Mouse (Mus musculus) forebrain, embryonic 15.5 days (tissue): ENCODE data around the gene Hrct1. TPM values are rescaled to one million over a fixed set of nuclear protein-coding genes. Genes with fewer than 3 reads are reported as not detected.

Experiments
- ATAC-seq: fragments of 200-750 bp; cut with Nextera tagmentation; replicated peaks from 2 replicates; pipeline ENCODE4 v1.8.0; 2017; ENCODE audit warnings: mild to moderate bottlenecking, moderate TSS enrichment, moderate library complexity
- H3K27ac ChIP-seq: fragments of 300-500 bp; sonication (generic); replicated peaks from 2 replicates; pipeline ENCODE4 v1.5.1; 2015; ENCODE audit warnings: mild to moderate bottlenecking, inconsistent platforms
- H3K27me3 ChIP-seq: fragments of 300-500 bp; sonication (generic); 2 replicates; pipeline ENCODE4 v1.6.1; 2015; ENCODE audit warnings: inconsistent platforms
- H3K36me3 ChIP-seq: fragments of 300-500 bp; sonication (generic); 2 replicates; pipeline ENCODE4 v1.6.1; 2015; ENCODE audit warnings: mild to moderate bottlenecking, inconsistent platforms
- H3K4me1 ChIP-seq: fragments of 300-500 bp; sonication (generic); 2 replicates; pipeline ENCODE4 v1.6.1; 2015; ENCODE audit warnings: inconsistent platforms
- H3K4me2 ChIP-seq: fragments of 300-500 bp; sonication (generic); replicated peaks from 2 replicates; pipeline ENCODE4 v1.6.1; 2015; ENCODE audit warnings: mild to moderate bottlenecking, inconsistent platforms
- H3K4me3 ChIP-seq: fragments of 300-500 bp; sonication (generic); 2 replicates; pipeline ENCODE4 v1.5.1; 2015; ENCODE audit warnings: mild to moderate bottlenecking, inconsistent platforms
- H3K9ac ChIP-seq: fragments of 300-500 bp; sonication (generic); replicated peaks from 2 replicates; pipeline ENCODE4 v1.6.1; 2015; ENCODE audit warnings: mild to moderate bottlenecking, inconsistent platforms
- H3K9me3 ChIP-seq: fragments of 300-500 bp; sonication (generic); 2 replicates; pipeline ENCODE4 v1.6.1; 2016; ENCODE audit warnings: inconsistent platforms
- WGBS: fragments of 180-500 bp; shearing (Covaris S2); methylation state at CpG from one replicate; pipeline ENCODE4 v1.1.7; 2015; ENCODE audit warnings: mixed read lengths; 5-methylcytosine and 5-hydroxymethylcytosine counted together
- polyA plus RNA-seq: library from polyadenylated mRNA; unstranded; fragments of >200 nt; fragmentation: Nextera tagmentation; extraction: Ambion mirVana; gene quantifications from 2 replicates; pipeline ENCODE4 v1.2.1, GENCODE M21; 2015

The Hrct1 gene
- polyA plus RNA-seq, 1 experiment from 2014 or later = 0.19 TPM

- Histone ChIP-seq H3K9me3 (no peaks in the 10 kb centered on the region), H3K4me2 (no peak within 1 kb of the TSS), H3K27me3 (no peaks in the 10 kb centered on the region), H3K9ac (no peak within 1 kb of the TSS), H3K27ac (no peak within 1 kb of the TSS), H3K36me3 (no peaks in the 10 kb centered on the region), H3K4me1 (no peaks in the 10 kb centered on the region), H3K4me3 (no peak within 1 kb of the TSS)
- 77% methylated on average over 14 of the region's 14 CpGs for WGBS
- no peak for ATAC-seq
Observed at GRCm38 (mm10) chr4:43729794-43730550, 3.0 kb downstream of the Hrct1 start, which contains the start of gene Spaar. Gene Spaar, plus strand, starts transcription at chr4:43730034.

GRCm38 (mm10) chr4:43730750-43731297, 3.8 kb downstream of the Hrct1 start:
- Histone ChIP-seq H3K4me2 (no peak overlapping the region), H3K4me3 (no peak overlapping the region), H3K9ac (no peak overlapping the region), H3K27ac (no peak overlapping the region), H3K4me1 (no peaks in the 10 kb centered on the region), H3K9me3 (no peaks in the 10 kb centered on the region), H3K36me3 (no peaks in the 10 kb centered on the region), H3K27me3 (no peaks in the 10 kb centered on the region)
- WGBS = 76% methylated on average over 21 of the region's 21 CpGs
- ATAC-seq = no peak

- no peak for ATAC-seq
- H3K36me3 ChIP-seq = no peaks in the 10 kb centered on the region
- H3K4me1 ChIP-seq = no peaks in the 10 kb centered on the region
- H3K27me3 ChIP-seq = no peaks in the 10 kb centered on the region
- H3K9ac ChIP-seq = no peak overlapping the region
- no peak overlapping the region for H3K4me2 ChIP-seq
- H3K4me3 ChIP-seq = no peak overlapping the region
- WGBS = 30% methylated on average over 1 of the region's 1 CpGs
- no peak overlapping the region for H3K27ac ChIP-seq
- no peaks in the 10 kb centered on the region for H3K9me3 ChIP-seq
Observed at GRCm38 (mm10) chr4:43732171-43732570, 5.2 kb downstream of the Hrct1 start.

- Histone ChIP-seq H3K27ac (no peak overlapping the region), H3K9ac (no peak overlapping the region), H3K9me3 (no peaks in the 10 kb centered on the region), H3K4me1 (no peaks in the 10 kb centered on the region), H3K4me2 (no peak overlapping the region), H3K4me3 (no peak overlapping the region), H3K27me3 (no peaks in the 10 kb centered on the region), H3K36me3 (no peaks in the 10 kb centered on the region)
- 86% methylated on average over 5 of the region's 5 CpGs for WGBS
- no peak for ATAC-seq
Observed at GRCm38 (mm10) chr4:43733186-43733585, 6.2 kb downstream of the Hrct1 start.

- no peak for ATAC-seq
- WGBS = 57% methylated on average over 6 of the region's 6 CpGs
- no peaks in the 10 kb centered on the region for H3K36me3 ChIP-seq
Observed at GRCm38 (mm10) chr4:43737144-43737543, 10.2 kb downstream of the Hrct1 start.

GRCm38 (mm10) chr4:43738989-43739674, 12.1 kb downstream of the Hrct1 start:
- Histone ChIP-seq H3K27ac (no peak overlapping the region), H3K27me3 (no peaks in the 10 kb centered on the region), H3K4me3 (no peak overlapping the region), H3K36me3 (no peaks in the 10 kb centered on the region), H3K9me3 (no peaks in the 10 kb centered on the region), H3K4me2 (no peak overlapping the region), H3K4me1 (no peaks in the 10 kb centered on the region), H3K9ac (no peak overlapping the region)
- no peak for ATAC-seq
- WGBS = 76% methylated on average over 8 of the region's 8 CpGs

More at GRCm38 (mm10) chr4:43737144-43737543, 10.2 kb downstream of the Hrct1 start:
- H3K9ac ChIP-seq = no peak overlapping the region
- H3K27me3 ChIP-seq = no peaks in the 10 kb centered on the region
- no peak overlapping the region for H3K4me3 ChIP-seq
- H3K27ac ChIP-seq = no peak overlapping the region
- no peaks in the 10 kb centered on the region for H3K4me1 ChIP-seq
- H3K4me2 ChIP-seq = no peak overlapping the region
- H3K9me3 ChIP-seq = no peaks in the 10 kb centered on the region

- 82% methylated on average over 5 of the region's 5 CpGs for WGBS
- H3K9me3 ChIP-seq = no peaks in the 10 kb centered on the region
Observed at GRCm38 (mm10) chr4:43741526-43741925, 14.5 kb downstream of the Hrct1 start.

GRCm38 (mm10) chr4:43742637-43743036, 15.6 kb downstream of the Hrct1 start:
- no peaks in the 10 kb centered on the region for H3K27me3 ChIP-seq
- no peaks in the 10 kb centered on the region for H3K9me3 ChIP-seq
- no peak overlapping the region for H3K4me3 ChIP-seq
- no peaks in the 10 kb centered on the region for H3K36me3 ChIP-seq
- no peak overlapping the region for H3K4me2 ChIP-seq
- H3K9ac ChIP-seq = no peak overlapping the region
- no peak overlapping the region for H3K27ac ChIP-seq
- no peak for ATAC-seq
- H3K4me1 ChIP-seq = no peaks in the 10 kb centered on the region
- 32% methylated on average over 4 of the region's 4 CpGs for WGBS

More at GRCm38 (mm10) chr4:43741526-43741925, 14.5 kb downstream of the Hrct1 start:
- Histone ChIP-seq H3K4me1 (no peaks in the 10 kb centered on the region), H3K27me3 (no peaks in the 10 kb centered on the region), H3K4me3 (no peak overlapping the region), H3K27ac (no peak overlapping the region), H3K4me2 (no peak overlapping the region), H3K36me3 (no peaks in the 10 kb centered on the region), H3K9ac (no peak overlapping the region)
- ATAC-seq = no peak

- H3K4me1 ChIP-seq = no peaks in the 10 kb centered on the region
- H3K4me2 ChIP-seq = no peak overlapping the region
- H3K27me3 ChIP-seq = no peaks in the 10 kb centered on the region
- H3K9me3 ChIP-seq = no peaks in the 10 kb centered on the region
- H3K9ac ChIP-seq = no peak overlapping the region
- H3K27ac ChIP-seq = no peak overlapping the region
- 93% methylated on average over 1 of the region's 1 CpGs for WGBS
- H3K4me3 ChIP-seq = no peak overlapping the region
- no peaks in the 10 kb centered on the region for H3K36me3 ChIP-seq
- ATAC-seq = no peak
Observed at GRCm38 (mm10) chr4:43743099-43743498, 16.1 kb downstream of the Hrct1 start.

GRCm38 (mm10) chr4:43745187-43745586, 18.2 kb downstream of the Hrct1 start:
- no peak for ATAC-seq

GRCm38 (mm10) chr4:43757213-43757612, 30.2 kb downstream of the Hrct1 start:
- Histone ChIP-seq H3K27me3 (no peaks in the 10 kb centered on the region), H3K36me3 (no peaks in the 10 kb centered on the region), H3K27ac (no peak overlapping the region), H3K9ac (no peak overlapping the region), H3K4me3 (no peak overlapping the region), H3K4me2 (no peak overlapping the region), H3K9me3 (no peaks in the 10 kb centered on the region), H3K4me1 (no peaks in the 10 kb centered on the region)
- no peak for ATAC-seq
- 86% methylated on average over 6 of the region's 6 CpGs for WGBS

More at GRCm38 (mm10) chr4:43745187-43745586, 18.2 kb downstream of the Hrct1 start:
- Histone ChIP-seq H3K9ac (no peak overlapping the region), H3K36me3 (no peaks in the 10 kb centered on the region), H3K27ac (no peak overlapping the region), H3K27me3 (no peaks in the 10 kb centered on the region), H3K4me2 (no peak overlapping the region), H3K4me1 (no peaks in the 10 kb centered on the region), H3K4me3 (no peak overlapping the region), H3K9me3 (no peaks in the 10 kb centered on the region)
- 20% methylated on average over 6 of the region's 6 CpGs for WGBS
